Mouse (Mus musculus) cerebellum, adult 11-12 months (tissue): ENCODE measurements around the gene Rhoq.

Source experiments
- DNase-seq: peaks from one replicate; pipeline ENCODE4 v3.0.0; 2022

Rhoq gene

DNA sequence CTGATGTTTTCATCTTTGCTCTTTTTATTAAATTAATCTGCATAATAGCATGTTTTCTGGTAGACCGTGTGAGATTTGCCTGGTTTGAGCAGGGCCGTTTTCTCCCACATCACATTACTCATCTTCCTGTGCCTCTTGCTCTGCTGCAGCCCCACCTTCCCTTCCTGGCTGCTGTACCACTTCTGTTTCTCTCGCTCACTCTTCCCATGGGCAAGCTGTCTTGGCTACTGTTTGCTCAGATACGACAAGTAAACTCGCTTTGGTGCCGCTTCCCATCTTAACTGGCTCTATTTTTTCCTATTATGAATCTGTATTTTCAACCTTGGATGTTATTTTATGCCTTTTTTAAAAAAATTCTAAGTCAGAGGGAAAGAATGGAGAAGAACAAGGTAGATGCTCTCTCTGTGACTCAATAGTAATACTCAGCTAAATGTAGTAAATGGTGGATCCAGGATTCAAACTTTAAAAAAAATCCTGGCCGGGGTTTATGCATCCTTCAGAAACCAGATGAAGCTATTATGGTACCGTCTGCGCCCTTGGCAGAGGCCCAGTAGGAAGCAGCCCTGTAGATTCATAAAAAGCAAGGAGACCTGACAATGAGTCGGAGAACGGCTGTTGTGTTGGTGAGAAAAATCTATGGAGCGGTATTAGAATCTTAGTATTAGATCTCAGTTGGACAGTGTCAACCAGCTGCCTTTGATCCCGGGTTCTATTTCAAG, 48.6 kb downstream of the Rhoq start:
- peak; percentile 82 for DNase-seq

DNA sequence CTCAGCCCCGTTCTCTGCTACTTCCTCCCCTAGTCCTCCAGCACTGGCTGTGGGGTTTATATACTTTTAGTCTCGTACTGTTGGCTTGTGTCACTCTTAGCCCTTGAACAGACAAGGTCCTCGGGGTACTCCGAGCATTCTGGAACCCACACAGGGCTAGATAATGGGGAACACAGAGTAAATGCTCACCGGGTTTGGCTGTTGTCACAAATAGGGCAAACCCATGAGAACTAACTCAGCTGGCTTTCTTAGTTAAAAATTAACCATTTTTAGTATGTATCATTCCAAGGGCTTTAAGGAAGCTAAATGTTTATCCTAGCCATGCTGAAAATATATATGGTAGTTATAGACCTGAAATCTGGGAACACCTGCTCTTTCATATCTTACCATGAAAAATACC, 56.8 kb downstream of the Rhoq start:
- DNase-seq, result no peak

DNA sequence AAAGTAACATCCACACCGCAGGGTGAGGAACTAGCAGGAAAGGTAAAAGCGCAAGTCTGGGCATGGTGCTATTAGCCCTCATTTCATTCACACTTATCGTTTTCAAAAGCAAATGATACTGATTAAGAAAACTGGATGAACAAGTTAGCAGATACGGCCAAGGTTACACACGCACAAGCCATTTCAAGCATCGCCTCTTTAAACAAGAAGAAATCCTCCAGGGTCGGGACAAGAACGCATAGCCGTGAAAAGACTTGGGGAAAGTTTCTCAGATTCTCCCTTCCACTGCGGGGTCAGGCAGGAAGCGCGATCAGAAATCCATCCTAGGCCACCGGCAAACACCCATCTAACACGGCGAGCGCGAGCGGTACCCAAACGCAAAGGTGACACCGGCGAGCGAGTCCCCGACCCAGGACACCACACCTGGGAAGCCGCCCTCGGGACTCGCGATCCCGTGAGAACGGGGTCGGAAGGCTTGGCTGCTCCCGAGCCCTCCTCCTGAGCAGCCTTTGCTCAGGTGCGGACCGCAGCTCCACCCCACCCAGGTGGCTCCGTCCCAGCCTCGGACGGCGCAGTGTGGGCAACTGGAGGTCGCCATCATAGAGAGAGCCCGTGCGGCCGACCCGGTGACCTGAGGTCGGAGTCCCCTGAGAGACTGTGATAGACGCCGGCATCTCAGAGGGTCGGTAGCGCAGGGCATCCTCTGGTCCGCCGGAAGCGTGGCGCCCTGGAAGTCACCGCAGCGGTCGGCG, 61.8 kb downstream of the Rhoq start:
- no peak for DNase-seq

DNA sequence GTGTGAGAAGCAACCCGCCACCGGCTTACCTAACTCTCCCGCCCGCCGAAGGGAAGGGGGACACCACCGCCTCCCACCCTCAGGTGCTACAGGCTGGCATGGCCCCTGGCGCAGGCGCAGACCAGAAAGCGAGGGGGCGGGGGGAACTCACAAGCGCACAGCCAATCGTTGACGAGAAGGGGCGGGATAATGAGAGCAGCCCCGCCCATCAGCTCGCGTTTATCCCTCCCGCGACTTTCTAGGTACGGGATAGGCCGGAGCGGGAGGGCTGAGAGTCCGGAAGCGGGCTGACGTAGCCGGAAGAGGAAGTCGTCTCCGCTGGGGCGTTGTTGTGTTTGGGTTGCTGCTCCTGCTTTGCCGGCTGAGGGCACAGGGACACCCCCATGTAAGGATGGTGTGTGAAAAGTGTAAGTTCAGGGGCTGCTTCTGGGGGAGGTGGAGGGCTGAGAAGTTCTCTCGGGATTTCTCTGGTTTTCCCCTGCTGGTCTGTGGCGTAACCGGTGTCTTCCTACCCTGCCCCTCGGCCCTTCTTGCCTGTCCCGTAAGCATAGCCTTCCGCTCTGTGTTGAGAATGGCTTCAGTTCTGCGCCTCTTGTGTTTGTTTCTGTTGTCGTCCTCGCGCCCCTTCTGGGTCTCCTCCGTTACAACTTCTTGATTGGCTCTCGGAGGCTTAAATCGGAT, 62.5 kb downstream of the Rhoq start, which contains the start of the genes Pigf and Cript:
Gene Pigf, minus strand, starts transcription at position 138 of the 681 bp plus-strand sequence.
Gene Cript, plus strand, starts transcription at position 282 of the 681 bp plus-strand sequence.
- peak; percentile 98 for DNase-seq

DNA sequence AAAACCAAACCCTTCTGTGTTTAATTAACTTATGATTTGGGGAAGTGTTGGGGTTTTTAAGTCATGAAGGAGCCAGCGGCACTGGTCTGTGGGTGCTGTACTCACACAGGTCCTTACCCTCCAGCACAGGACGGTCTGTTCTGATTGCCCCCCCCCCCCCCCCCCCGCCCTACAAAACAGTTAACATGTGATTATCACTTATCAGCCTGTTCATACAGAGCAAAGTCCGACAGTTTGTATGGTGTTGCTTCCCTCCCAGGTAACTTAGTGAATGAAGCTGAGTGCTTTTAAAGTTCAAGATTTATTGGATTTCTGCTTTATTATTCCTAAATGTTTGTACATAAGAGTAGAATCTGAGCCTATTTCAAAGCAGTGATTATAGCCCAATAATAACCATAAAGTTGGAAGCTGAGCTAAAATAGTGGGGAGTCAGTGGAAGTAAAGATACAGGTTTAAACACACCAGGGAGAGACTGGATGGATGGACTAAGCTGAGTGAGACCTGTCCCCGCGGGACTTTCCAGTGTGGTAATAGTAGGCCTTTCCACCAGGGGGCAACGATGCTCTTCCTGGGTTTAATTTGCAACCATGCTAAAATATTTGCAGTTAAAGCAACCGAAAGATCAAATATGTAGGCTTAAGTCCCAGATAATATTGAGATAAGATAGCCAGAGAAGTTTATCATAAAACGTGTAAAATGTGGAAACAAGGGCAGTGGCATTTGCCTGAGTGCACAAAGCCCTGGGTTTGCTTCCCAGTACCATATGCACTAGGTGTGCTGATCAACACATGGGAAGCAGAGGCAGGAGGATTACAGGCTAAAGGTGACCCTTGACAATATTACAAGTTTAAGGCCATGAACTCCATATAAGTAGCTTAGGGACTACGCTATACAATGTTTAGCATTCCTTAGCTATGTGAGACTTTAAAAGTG, 73.5 kb downstream of the Rhoq start:
- DNase-seq, result no peak

DNA sequence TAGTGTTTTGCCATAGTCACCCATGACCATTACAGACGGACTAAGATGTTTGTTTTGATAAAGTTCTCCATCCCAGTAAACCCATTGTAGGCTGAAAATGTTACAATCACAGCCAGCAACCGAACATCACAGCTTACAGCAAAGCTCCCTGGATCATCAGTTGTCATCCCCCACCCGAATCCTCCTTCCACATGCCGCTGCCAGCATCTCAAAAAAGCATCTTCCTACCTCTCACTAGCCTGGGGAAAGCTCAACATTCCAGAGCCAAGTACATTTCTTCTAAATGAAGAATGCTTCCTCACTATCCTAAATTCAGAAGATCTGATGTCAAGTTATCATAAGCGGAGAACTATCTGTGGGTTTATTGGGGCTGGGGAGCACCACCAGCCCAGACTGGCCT, 75.6 kb downstream of the Rhoq start:
- DNase-seq, result no peak

DNA sequence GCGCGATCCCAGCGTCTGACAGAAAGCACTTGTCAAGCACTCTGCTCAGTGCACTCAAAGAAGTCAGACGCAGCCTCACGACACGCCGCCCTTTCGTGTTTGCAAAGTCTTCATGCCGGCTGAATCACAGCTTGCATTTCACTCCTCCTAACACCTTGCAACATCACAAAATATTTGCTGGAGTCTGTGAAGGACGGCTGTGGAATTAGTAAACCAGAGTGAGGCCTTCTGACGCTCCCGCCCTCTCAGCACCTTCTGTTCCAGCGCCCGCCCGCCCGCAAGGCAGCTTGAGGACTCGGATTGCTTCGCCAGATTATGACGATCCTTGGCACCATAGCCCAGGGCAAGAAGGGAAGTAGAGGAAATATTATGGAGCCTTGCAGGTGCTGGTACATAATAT, 78.9 kb downstream of the Rhoq start:
- DNase-seq, result no peak

DNA sequence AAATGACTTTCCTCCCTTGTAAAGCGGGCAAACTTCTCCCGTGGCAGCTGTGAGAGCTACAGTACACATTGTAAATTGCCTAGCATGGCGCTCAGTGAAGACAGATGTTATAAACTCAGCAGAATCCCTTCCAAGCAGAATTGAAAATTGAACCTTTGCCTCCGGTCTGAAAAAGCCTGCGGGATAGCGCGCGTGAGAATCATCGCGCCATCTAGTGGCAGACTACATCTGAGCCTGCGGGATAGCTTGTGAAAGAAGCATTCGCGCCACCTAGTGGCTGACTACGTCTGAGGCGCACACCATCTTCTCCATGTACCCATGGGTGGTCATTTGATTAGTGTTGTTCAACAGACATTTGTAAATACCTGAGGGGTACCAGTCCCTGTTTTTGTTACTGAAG, 81.5 kb downstream of the Rhoq start:
- DNase-seq, result peak; percentile 73

DNA sequence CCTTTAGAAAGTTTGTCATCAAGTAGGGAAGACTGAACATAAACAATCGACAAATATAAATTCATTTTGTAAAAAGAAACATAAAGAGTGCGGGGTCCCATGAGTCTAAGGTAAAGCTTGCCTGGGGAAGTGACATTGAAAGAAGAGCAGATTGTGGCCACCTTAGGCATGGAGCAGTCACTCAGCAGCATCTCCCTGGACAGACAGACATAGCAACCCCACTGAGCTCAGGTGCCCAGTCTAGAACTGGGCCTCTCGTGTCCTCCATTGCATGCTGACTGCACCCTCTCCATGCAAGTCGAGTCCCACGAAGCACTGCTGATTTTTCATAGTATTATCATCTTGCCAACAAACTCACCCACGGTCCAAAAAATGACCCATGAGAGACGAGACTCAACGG, 81.9 kb downstream of the Rhoq start:
- no peak for DNase-seq
